Mouse (Mus musculus) ES-E14 (cell line): ENCODE results near the gene Myh6. TPM values are rescaled to one million over a fixed set of nuclear protein-coding genes. Genes with fewer than 3 reads are reported as not detected.
A peak's percentile ranks its signal among the peaks of the same experiment; 100 is the strongest.
"Not testable (repeated sequence)": the region's sequence is repeated elsewhere in the genome, so short reads cannot be mapped to it uniquely, and the experiment has no call there.

Experiments
- DNase-seq: peaks from one replicate; pipeline ENCODE4 v3.0.0-alpha.2; 2013; ENCODE audit warnings: low read depth, low spot score
- H3K27ac ChIP-seq: 2 replicates; pipeline ENCODE4 v1.5.1; 2012; ENCODE audit warnings: low read depth, mild to moderate bottlenecking, low read length, moderate library complexity, mixed read lengths; ENCODE audit not compliant: poor library complexity, insufficient read depth, severe bottlenecking
- H3K36me3 ChIP-seq: 2 replicates; pipeline ENCODE4 v1.6.1; 2012; ENCODE audit warnings: mild to moderate bottlenecking, low read length, moderate library complexity, mixed read lengths; ENCODE audit not compliant: control insufficient read depth, poor library complexity, insufficient read depth, severe bottlenecking
- H3K4me1 ChIP-seq, 2 experiments: fragments of 150-350 bp in 1 of 2; sonication (generic) in 1 of 2; 2 replicates each; pipeline ENCODE4 v1.6.1; 2012; ENCODE audit warnings: low read length in 2 of 2, mild to moderate bottlenecking in 1 of 2, mixed read lengths in 1 of 2; ENCODE audit not compliant: control insufficient read depth in 2 of 2, insufficient read depth in 2 of 2, poor library complexity in 1 of 2
- H3K4me3 ChIP-seq, 2 experiments: fragments of 150-350 bp in 1 of 2; sonication (generic) in 1 of 2; 2 replicates each; pipeline ENCODE4 v1.5.1; 2012; ENCODE audit warnings: low read length in 2 of 2, low read depth in 1 of 2, mild to moderate bottlenecking in 1 of 2, mixed read lengths in 1 of 2; ENCODE audit not compliant: insufficient read depth in 1 of 2, poor library complexity in 1 of 2, severe bottlenecking in 1 of 2
- H3K9ac ChIP-seq: 2 replicates; pipeline ENCODE4 v1.6.1; 2012; ENCODE audit warnings: low read depth, mild to moderate bottlenecking, low read length, mixed read lengths; ENCODE audit not compliant: poor library complexity, insufficient read depth, severe bottlenecking
- H3K9me3 ChIP-seq: fragments of 150-350 bp; sonication (generic); 2 replicates; pipeline ENCODE4 v1.6.1; 2012; ENCODE audit warnings: low read depth, mild to moderate bottlenecking, low read length; ENCODE audit not compliant: control insufficient read depth, insufficient read depth
- CHD2 ChIP-seq: IDR thresholded peaks from 2 replicates; pipeline ENCODE4 v1.6.1; 2014; ENCODE audit warnings: mild to moderate bottlenecking, low read depth, low read length, inconsistent platforms
- HCFC1 ChIP-seq: IDR thresholded peaks from 2 replicates; pipeline ENCODE4 v1.6.1; 2012; ENCODE audit warnings: low read length, inconsistent platforms, borderline replicate concordance; ENCODE audit not compliant: insufficient read depth
- MAFK ChIP-seq: IDR thresholded peaks from 2 replicates; pipeline ENCODE4 v1.6.1; 2014; ENCODE audit warnings: mild to moderate bottlenecking, low read depth, low read length, inconsistent platforms; ENCODE audit not compliant: insufficient read depth
- ZC3H11A ChIP-seq: IDR thresholded peaks from 2 replicates; pipeline ENCODE4 v1.6.1; 2012; ENCODE audit warnings: low read depth, mild to moderate bottlenecking, inconsistent platforms, low read length, borderline replicate concordance
- ZNF384 ChIP-seq: IDR thresholded peaks from 2 replicates; pipeline ENCODE4 v1.6.1; 2012; ENCODE audit warnings: low read depth, low read length, inconsistent platforms
- in situ Hi-C, 2 experiments: fragments of 600-800 bp; cut with MboI; formaldehyde crosslinking; loops; one replicate each; pipeline ENCODE4 v1.15.1; 2025; ENCODE audit warnings: low sequenced_read_pairs in 2 of 2, inconsistent platforms in 1 of 2; ENCODE audit not compliant: unreplicated experiment in 2 of 2
- total RNA-seq: library from RNA; depleted of rRNA; stranded (reverse); fragments of 300-350 nt; gene quantifications from 2 replicates; pipeline ENCODE4 v1.2.3, GENCODE M21; 2012

The Myh6 gene
- total RNA-seq, 1 experiment = 7.1 TPM

DNA sequence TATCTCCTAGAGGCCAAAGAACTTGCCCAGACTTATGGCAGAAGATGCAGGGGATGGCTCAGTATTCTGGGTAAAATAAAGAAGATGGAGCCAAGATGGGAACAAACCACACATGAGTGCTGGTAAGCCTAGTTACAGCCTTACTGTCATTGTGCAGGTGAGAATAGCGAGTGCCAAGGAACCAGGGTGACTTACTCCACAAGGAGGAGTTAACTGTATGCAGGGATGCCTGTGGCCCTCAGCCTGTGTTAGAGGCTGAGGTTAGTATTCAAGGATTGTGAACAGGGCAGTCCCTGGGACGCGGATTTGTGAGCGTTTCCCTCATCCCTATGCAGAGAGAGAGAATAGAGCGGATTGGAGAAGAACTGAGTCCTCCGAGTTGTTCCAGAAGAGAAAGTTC lies 15.1 kb downstream of the Myh6 start:
- Histone ChIP-seq H3K27ac (no peak overlapping the region), H3K4me3 (no peak overlapping the region), H3K9me3 (no peaks in the 10 kb centered on the region), H3K9ac (no peak overlapping the region), H3K36me3 (no peaks in the 10 kb centered on the region), H3K4me1 (peaks cover 0 to 3% of the 10 kb centered on the region in 2 experiments; a peak in 1 of 4 replicates)
- in situ Hi-C loops = no loop called here
- TF ChIP-seq ZNF384 (no peak), HCFC1 (no peak), CHD2 (no peak), MAFK (no peak), ZC3H11A (no peak)
- DNase-seq = no peak

DNA sequence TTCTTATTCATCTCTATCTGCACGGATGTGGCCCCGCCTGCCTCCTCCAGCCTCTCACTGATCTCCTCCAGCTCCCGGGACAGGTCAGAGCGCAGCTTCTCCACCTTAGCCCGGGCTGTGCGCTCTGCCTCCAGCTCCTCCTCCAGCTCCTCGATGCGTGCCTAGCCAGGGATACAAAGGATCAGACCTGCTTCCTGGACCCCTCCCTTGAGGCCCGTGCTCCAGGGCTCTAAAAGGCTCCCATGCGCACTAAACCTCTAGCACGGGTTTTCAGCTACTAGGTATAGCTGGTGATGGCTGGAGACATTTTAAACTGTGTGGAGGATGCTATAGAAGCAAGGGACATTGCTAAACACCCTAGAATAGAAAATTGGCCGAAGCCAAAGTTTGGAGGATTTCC lies 16.2 kb downstream of the Myh6 start:
- TF ChIP-seq MAFK = no peak
- no peak for TF ChIP-seq CHD2
- TF ChIP-seq HCFC1 = no peak
- no peak for TF ChIP-seq ZC3H11A
- TF ChIP-seq ZNF384 = no peak
- in situ Hi-C loops = no loop called here
- Histone ChIP-seq H3K9me3 (no peaks in the 10 kb centered on the region), H3K4me1 (no peaks in the 10 kb centered on the region; a peak in 1 of 4 replicates), H3K36me3 (no peaks in the 10 kb centered on the region), H3K9ac (peak overlapping the region; percentile 26; the same call in 1 of the 2 replicates), H3K27ac (no peak overlapping the region), H3K4me3 (peak overlapping the region in 1 of 2 experiments; percentile 38; a peak in 1 of 4 replicates)
- no peak for DNase-seq

DNA sequence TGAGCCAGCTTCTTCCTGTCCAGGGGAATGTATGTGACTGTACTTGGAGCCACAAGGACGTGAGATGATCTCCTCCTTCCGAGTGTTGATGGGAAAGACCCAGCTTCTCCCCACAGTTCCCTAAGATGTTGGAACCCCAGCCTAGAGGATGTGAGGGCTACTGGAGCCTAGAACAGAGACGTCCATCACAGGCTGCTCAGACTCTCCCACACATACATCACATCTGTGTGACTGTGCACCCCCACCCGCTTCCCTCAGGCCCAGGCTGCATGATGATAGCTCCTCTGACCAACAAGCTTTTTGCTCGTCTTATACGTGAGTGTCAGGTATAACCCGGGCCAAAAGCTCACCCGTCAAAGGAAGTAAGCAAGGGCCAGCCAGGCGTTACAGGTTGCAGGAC lies 17.9 kb downstream of the Myh6 start:
- no peak overlapping the region for H3K4me3 ChIP-seq
- H3K4me1 ChIP-seq = no peaks in the 10 kb centered on the region; a peak in 1 of 4 replicates
- H3K36me3 ChIP-seq = no peaks in the 10 kb centered on the region
- no peak overlapping the region for H3K27ac ChIP-seq
- H3K9me3 ChIP-seq = no peaks in the 10 kb centered on the region
- TF ChIP-seq HCFC1 (no peak), MAFK (no peak), ZC3H11A (no peak), CHD2 (no peak), ZNF384 (no peak)
- DNase-seq = no peak
- no peak overlapping the region for H3K9ac ChIP-seq
- in situ Hi-C loops = no loop called here

GRCm38 (mm10) chr14:54947008-54947407 lies 19.7 kb downstream of the Myh6 start:
- H3K27ac ChIP-seq, H3K9me3 ChIP-seq, H3K36me3 ChIP-seq, DNase-seq, H3K9ac ChIP-seq, in situ Hi-C loops, H3K4me1 ChIP-seq, H3K4me3 ChIP-seq: not testable (repeated sequence)

DNA sequence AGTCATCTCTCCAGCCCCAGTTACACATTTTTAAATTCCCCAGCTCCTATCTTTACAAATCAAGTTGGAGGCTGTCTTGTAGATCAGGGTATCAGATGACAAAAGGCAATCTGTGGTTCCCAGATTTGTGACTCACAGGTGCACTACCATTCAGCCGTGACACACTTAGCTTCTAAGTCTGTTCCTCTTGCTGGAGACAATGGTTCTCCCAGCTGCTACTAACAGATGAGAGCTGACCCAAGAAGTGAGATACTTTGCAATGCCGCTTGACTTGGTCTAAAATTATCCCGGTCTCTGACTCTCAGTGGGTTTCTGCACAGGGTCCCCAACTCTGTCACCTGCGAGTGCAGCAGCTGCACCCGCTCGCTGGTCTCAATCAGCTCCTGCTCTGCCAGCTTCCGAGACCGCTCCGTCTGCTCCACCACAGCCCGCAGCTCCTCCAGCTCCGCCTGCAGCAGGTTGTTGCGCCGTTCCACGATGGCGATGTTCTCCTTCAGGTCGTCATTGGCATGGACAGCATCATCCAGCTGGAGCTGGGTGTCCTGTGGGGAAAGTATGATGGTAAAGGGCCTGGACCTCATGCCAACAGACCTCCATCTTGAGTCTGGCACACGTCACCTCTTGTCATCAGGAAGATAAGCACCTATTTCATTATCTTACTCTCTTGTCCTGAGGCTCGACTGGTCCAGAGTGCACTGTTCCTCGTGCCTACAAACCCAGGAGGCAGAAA lies 20.6 kb downstream of the Myh6 start:
- Histone ChIP-seq H3K36me3 (no peaks in the 10 kb centered on the region), H3K9ac (no peak overlapping the region), H3K4me1 (no peaks in the 10 kb centered on the region; a peak in 1 of 4 replicates), H3K9me3 (no peaks in the 10 kb centered on the region), H3K4me3 (no peak overlapping the region), H3K27ac (no peak overlapping the region)
- TF ChIP-seq ZC3H11A (no peak), HCFC1 (no peak), MAFK (peak; percentile 67)
- in situ Hi-C loops = no loop called here
- no peak for DNase-seq
